Mouse (Mus musculus): ENCODE measurements around the gene Agrp.

Agrp gene

GRCm38 (mm10) chr8:105518436-105519313 is 118.5 kb downstream of the Agrp start, which contains the start of gene Hsd11b2:
Gene Hsd11b2, plus strand, starts transcription at chr8:105518755.
- DNase-seq (ENCODE audit: low read depth), result no peak

DNA sequence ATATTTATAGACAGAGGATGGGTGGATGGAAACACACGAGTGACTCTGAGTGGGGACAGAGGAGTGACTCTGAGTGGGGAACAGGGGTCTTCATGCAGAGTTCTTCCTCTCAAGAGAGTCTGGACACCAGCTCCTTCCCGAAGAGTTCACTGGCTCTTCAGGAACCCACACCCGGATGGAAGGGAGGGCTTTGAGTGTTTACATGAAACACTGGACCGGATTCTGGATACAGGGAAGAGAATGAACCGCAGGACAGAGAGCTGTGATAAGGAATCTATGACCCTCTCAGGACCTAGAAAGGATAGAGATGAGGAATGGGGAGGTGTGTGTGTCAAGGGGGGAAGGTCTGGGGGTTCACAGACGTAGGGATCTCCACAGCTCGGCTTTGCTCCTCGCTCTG is 119.8 kb downstream of the Agrp start:
- no peak for DNase-seq (ENCODE audit: low read depth)
